Mouse (Mus musculus) erythroblast, embryonic 14.5 days (primary cell): ENCODE results near the gene Zfp286.

ENCODE experiments used
- GATA1 ChIP-seq: IDR thresholded peaks from 2 replicates; pipeline ENCODE4 v1.6.1; 2012; ENCODE audit warnings: low read length, inconsistent platforms, mixed read lengths
- TAL1 ChIP-seq: IDR thresholded peaks from 3 replicates; pipeline ENCODE4 v1.6.1; 2012; ENCODE audit warnings: low read length, inconsistent platforms, mixed read lengths

- TF ChIP-seq TAL1 (no peak), GATA1 (no peak)
Observed at GRCm38 (mm10) chr11:62742261-62742957, 46.9 kb downstream of the Zfp286 start.
